Mouse (Mus musculus): ENCODE measurements around the gene Olfr90.

Gene Olfr90

DNA sequence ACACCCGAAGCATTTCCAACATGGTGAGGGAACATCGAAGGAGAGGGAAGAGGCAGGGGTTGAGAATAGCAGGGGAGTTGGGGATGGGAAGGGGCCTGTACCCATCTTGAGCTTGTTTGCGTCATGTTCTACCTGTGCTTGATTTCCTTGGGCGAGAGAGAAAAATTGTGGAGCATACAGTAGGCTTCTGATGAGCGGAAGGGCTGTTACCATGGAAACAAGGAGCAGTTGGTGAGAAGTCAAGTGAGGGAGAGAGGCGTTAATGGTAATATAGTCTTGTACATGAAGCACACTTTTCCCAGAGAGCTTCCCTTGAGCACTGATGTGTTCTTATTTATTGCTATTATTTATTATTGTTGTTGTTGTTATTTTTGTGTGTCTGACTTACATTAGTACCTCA is 31.3 kb downstream of the Olfr90 start:
- DNase-seq: no peak

DNA sequence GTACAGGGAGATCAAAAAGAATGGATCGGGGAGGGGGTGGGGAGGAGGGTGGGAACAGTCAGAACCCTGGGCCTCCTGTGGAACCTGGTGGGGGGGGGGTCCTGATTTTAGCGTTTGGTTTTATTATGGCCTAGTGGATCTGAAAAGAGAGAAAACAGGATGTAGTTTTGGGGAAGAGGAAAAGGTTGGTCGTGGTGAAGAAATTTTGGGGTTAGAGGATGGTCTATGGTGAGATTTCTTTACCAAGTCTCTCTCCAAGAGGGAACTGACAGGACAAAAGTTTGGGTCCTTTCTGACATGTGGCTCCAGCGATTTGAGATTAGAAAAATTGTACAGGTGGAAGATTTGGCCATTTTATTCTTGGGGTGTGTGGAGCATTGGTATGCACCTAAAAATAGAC is 36.6 kb downstream of the Olfr90 start:
- no peak for DNase-seq

GRCm38 (mm10) chr17:37050876-37051275 is 37.4 kb downstream of the Olfr90 start:
- peak; percentile 64 for DNase-seq

- peak; percentile 93 for DNase-seq
These were observed 37.9 kb downstream of the Olfr90 start for GRCm38 (mm10) chr17:37050399-37050798.

DNA sequence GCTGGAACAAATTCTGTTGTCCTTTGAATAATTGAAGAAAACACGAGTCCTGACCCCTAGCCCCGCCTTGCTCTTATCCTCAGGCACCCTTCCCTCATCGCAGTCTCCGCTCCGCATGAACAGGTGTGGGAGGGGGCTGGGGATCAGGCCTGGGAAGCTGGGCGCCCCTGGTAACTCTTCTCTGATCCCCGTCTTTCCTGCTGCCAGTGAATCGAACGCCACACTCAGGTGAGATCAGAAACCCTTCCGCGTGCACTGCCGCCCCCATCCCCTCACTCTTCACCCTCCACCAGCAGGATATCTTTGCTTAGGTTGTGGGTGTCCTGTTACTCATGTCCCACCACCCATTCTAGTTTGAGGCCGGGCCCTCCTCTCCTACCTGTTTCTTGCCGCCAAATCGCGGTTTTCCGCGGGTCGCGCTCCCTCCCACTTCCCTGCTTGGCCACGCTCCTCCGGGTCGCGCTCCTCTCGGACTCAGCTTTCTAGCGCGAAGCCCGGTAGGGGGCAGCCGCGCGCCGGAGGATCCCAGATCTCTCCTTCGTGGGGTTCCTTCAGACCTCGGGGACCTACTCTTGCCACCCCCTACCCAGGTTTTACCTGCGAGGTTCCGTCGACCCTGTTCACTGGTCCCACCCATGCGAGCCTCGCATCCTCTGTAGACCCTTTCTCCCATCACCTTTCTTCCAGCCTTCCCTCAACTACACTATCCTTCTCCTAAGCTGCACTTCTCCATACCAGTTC is 38.6 kb downstream of the Olfr90 start:
- DNase-seq: peak; percentile 86

- peak; percentile 48 for DNase-seq
These were observed 39.9 kb downstream of the Olfr90 start for GRCm38 (mm10) chr17:37048383-37048782.

- DNase-seq: no peak
These were observed 40.3 kb downstream of the Olfr90 start for GRCm38 (mm10) chr17:37047981-37048380.

DNA sequence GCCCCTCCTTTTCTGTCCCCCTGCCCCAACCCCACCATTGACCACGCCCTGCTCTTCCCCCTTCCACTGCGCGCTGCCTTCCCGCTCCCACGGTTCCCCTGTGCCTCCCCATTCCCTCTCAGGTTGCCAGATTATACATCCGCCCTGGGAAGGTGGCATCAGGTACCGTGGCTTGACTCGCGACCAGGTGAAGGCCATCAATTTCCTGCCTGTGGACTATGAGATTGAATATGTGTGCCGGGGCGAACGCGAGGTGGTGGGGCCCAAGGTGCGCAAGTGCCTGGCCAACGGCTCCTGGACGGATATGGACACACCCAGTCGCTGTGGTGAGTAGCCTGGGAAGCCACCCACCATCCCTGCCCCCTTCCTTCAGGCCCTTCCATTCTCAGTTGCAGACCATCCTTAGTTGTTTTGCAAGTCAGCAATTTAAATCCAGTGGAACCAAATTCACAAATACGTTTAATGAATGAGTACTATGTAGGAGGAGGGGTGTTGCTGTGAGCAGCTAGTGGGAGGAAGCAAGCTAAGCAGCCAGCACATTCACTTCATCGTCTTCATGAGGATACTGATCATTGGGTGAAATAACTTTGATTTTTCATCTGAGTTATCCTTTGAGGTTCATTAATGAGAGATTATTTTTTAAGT is 40.8 kb downstream of the Olfr90 start:
- peak; percentile 51 for DNase-seq

DNA sequence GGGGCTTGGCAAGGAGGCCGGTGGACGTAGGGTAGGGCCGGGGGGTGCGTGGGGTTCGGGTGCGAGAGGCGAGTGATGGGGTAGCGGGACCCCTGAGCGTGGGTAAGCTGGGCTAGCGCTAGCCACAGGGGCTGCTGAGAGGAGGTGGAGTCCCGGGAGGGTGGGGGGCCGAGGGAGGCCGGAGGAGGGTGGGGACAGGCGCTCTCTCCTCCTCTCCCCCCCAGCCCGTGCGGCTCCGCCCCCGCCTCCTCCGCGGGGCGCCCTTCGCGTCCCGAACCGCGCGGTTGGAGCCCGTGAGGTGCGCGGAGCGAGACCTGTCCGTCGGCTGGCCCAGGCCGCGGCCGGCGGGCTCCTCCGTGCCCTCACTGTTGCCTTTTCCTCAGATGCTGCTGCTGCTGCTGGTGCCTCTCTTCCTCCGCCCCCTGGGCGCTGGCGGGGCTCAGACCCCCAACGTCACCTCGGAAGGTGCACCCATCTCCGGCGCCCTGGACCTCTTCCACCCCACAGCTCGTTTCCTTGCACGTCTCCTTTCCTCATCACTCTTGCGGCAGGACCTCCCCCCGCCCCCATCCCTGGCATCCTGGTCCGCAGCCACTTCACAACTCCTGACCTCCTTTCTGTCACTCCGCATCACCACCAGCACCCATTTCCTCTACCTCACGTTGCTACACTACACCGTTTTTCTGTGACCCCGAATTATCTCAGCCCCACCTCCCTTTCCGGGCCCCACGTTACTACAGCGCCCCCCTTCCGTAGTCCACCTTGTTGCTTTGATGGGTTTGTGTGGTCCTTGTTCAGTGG is 41.8 kb downstream of the Olfr90 start:
- DNase-seq: peak; percentile 73

- DNase-seq: peak; percentile 85
These were observed 42.5 kb downstream of the Olfr90 start, which contains the start of gene Gabbr1 for GRCm38 (mm10) chr17:37045611-37046311. Gabbr1 (plus strand) TSS chr17:37045966.

GRCm38 (mm10) chr17:37044651-37045244 is 43.6 kb downstream of the Olfr90 start:
- DNase-seq: no peak

DNA sequence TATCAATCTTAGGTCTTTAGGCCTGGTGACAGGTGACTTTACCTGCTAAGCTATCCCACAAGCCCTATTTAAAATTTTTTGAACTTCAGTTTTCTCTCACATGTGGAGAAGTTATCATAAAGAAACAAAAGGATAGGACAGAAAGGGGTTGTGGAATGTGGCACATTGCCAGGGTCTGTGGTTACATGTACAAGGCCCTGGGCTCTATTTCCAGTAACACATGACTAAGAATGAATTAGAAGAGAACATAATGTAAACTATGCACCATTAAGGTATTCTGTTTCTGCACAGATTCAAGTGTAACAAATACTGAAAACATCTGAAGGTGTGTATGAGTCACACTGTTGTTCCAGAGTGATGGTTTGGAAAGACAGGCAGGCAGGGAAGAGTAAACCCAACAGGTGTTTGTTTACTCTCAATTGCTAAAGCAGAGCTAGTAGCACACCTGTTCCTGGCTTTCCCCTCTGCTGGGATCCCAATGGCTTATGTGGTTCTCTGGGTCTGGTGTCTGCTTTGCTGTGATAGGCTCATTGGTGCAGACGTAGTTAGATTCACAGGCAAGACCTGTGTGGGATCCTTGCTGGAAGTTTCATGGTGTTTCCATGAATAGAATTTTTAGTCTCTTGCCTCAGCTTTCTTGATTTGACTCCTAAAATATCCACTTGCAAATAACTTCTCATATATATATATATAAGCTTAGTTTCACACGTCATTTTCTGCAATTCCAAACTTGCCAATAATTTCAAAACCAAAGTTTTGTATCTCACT is 49.0 kb downstream of the Olfr90 start:
- DNase-seq: no peak
